Mouse (Mus musculus) Patski (cell line): ENCODE results near the gene Itpkc. TPM values are rescaled to one million over a fixed set of nuclear protein-coding genes. Genes with fewer than 3 reads are reported as not detected.

ENCODE experiments used
- ATAC-seq: fragments of 100-300 bp; one replicate; pipeline ENCODE4 v1.8.0; 2021
- CTCF ChIA-PET: fragments of 350-600 bp; sonication (Branson Sonifier 250); formaldehyde crosslinking; loops from one replicate; lab custom pipeline; 2022; ENCODE audit warnings: inconsistent platforms; lab: Charles Lee
- POLR2A ChIA-PET: fragments of 350-600 bp; sonication (Branson Sonifier 250); formaldehyde crosslinking; loops from one replicate; lab custom pipeline; 2022; ENCODE audit warnings: antibody characterized with exemption, inconsistent platforms; lab: Charles Lee
- DNase-seq: peaks from one replicate; pipeline ENCODE4 v3.0.0-alpha.2; 2011; ENCODE audit warnings: low read depth, low spot score
- H3K27me3 ChIP-seq: fragments of 371-371 bp; one replicate; pipeline ENCODE4 v1.5.1; 2021
- CTCF ChIP-seq: fragments of 100-300 bp; IDR thresholded peaks from one replicate; pipeline ENCODE4 v1.5.1; 2021
- in situ Hi-C: fragments of 300-500 bp; cut with MboI; formaldehyde crosslinking; loops from 3 replicates; pipeline ENCODE4 v1.11.1; 2018; ENCODE audit warnings: low pct_unique_long_range_greater_than_20kb, mixed read lengths
- polyA plus RNA-seq: library from polyadenylated mRNA; unstranded; gene quantifications from one replicate; pipeline ENCODE4 v1.2.3, GENCODE M21; 2021

The Itpkc gene
- polyA plus RNA-seq, 1 experiment from 2014 or later = 6.5 TPM

DNA sequence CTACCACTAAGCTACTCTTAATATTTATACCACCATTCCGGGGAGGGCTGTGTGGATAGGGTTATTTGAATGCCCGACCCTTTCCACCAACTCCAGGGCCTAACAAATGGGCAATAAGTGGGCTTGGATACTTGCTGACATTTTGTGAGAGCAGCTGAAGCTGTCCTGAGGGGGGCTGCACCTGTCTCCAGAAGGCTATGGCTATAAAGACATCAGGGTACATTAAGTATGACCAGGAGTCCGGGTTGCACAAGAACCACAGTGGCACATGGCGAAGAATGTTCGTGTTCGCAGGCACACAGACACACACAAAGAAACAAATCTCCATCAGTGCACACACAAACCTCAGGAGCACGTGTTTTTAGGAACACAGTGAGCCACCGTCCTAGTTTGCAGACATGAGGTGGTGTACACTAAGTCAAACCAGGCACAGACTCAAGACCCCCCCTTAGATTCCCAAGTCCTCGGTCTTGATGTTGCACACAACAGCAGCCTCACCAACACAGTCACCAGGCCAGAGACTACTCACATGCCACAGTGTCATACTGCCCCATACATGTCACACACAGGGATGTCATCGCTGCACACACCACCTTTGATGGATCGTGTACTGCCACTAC, 60.9 kb downstream of the Itpkc start:
- POLR2A ChIA-PET = interaction anchor here (1.3 to 1.7 kb wide), 2 partner anchors 12 to 58 kb away, joined by 5 to 6 read pairs; no protein-coding TSS in a partner anchor
- CTCF ChIA-PET = interaction anchor here (0.8 kb wide), 1 partner anchor 17 kb away, joined by 3 read pairs; no protein-coding TSS in a partner anchor
- no peak for TF ChIP-seq CTCF
- DNase-seq (no peak), ATAC-seq (no peak)
- no peaks in the 10 kb centered on the region for H3K27me3 ChIP-seq
- in situ Hi-C loops = no loop called here

DNA sequence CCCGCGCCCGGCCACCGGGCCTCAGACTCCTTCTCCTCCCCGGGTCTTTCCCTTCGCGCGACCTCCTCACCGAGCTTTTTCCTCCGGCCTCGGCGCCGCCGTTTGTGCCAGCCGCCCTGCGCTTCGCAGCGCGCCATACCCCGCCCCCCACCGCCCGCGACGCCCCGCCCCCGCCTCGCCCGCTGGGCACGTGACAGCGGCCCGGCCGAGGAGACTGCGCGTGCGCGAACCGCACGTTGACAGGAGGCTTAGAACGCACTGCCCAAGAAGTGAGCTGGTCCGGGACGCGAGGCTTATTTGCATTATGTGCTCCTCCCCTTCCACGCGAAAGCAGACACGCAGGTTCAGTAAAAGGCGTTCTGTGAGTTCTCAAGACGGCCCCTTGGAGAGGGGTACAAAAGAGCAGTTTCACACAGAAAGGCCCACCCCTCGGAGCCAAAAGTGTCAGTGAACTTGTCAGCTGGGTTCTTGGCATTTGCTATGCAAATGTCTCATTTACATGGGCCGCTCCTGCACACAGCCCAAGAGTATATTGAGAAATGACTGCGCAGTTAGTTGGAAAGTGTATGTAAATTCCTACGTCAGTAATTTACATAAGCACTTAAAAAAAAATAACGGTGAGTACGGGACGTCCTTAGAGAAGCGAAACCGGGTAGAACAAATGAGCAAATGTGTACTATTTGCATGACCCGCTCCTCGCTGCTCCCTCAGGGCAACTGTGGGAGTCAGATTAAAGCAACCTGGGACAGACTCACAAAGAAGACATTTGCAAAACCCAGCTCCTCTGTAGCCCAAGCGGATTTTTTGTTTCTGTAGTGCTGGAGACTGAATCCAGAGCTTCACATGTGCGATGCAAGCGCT, 61.6 kb downstream of the Itpkc start, which contains the start of gene Egln2:
Gene Egln2, minus strand, starts transcription at position 189 of the 861 bp plus-strand sequence.
- peak; percentile 71 for DNase-seq
- no peak for TF ChIP-seq CTCF
- no peaks in the 10 kb centered on the region for H3K27me3 ChIP-seq
- ChIA-PET POLR2A (interaction anchor here (1.3 to 1.7 kb wide), 2 partner anchors 13 to 58 kb away, joined by 5 to 6 read pairs; no protein-coding TSS in a partner anchor), CTCF (interaction anchor here (0.8 kb wide), 1 partner anchor 16 kb away, joined by 3 read pairs; no protein-coding TSS in a partner anchor)
- peak; percentile 65 for ATAC-seq
- in situ Hi-C loops = no loop called here

DNA sequence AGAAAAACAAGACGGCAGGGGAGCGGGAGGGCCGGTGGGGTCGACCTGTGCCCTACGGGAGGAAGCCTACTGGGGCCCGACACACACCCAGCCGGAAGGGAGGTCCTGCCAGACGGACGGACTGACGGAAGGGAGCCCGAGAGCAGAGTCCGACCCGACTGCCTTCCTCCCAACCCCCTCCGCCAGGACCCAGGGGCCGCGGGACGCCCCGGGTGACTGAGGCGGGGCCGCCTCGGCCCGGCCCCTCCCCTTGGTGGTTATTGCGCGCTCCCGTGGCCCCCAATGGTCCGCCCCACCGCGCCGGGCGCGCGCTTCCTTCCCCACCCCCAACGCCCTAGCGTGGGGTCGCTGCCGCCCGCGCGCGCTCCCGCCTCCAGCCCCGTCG, 62.2 kb downstream of the Itpkc start:
- ATAC-seq (peak; percentile 44), DNase-seq (no peak)
- ChIA-PET POLR2A (interaction anchor here (1.3 to 1.7 kb wide), 2 partner anchors 13 to 59 kb away, joined by 5 to 6 read pairs; no protein-coding TSS in a partner anchor), CTCF (no interaction called here)
- no peak for TF ChIP-seq CTCF
- in situ Hi-C loops = no loop called here
- no peaks in the 10 kb centered on the region for H3K27me3 ChIP-seq

DNA sequence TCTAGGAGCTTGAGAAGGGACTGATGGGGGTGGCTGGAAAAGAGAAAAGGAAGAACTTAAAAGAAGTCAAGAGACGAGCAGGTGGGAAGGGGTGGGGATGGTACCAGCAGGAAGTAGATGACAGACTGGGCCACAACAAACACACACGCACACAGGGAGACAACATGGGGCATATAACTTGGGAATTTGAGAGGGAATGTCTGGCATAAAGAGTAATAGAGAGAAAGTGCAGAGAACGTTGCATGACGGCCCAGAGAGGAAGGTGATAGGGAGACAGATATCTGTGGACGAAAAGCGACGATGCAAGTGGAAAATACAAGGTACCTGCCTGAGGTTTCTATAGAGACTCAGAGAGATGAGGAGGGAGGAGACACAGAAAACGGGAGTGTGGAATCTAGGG, 62.8 kb downstream of the Itpkc start:
- in situ Hi-C loops = no loop called here
- CTCF ChIA-PET = interaction anchor here (0.7 kb wide), 1 partner anchor 12 kb away, joined by 3 read pairs; no protein-coding TSS in a partner anchor

DNA sequence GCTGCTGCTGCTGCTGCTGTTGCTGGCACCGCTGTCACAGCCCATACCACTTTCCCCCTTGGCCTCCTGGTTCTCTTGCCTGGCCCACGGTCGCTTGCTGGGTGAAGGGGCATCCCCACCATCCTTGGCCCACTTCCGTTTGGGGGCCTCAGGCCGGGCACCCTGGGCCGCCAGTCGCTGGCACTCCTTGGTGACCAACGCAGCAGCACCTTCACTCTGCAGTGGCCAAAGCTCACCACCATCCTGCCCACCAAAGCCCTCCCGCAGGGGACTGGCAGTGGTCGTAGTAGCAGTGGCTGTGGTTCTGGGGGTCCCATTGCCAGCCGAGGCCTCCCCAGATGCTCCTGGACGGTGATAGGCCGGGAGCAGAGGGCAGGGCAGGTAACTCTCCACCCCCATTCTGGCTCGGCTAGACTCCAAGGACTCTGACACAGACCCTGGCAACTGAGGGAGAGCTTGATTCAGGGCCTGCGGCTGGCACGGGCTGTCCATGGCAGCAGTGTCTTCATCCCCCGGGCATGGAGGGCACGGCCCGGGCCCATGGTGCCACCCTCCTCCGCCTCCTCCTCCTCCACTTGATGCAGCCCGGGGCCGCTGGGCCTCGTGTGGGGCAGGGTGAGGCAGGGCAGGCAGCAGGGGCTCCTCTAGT, 63.3 kb downstream of the Itpkc start:
- TF ChIP-seq CTCF = no peak
- in situ Hi-C loops = no loop called here
- no peaks in the 10 kb centered on the region for H3K27me3 ChIP-seq
- no peak for DNase-seq
- no peak for ATAC-seq
- ChIA-PET POLR2A (no interaction called here), CTCF (interaction anchor here (0.7 kb wide), 1 partner anchor 13 kb away, joined by 3 read pairs; no protein-coding TSS in a partner anchor)

More for the DNA sequence above, 62.8 kb downstream of the Itpkc start:
- POLR2A ChIA-PET = no interaction called here
- no peak for TF ChIP-seq CTCF
- DNase-seq = no peak
- no peak for ATAC-seq
- H3K27me3 ChIP-seq = no peaks in the 10 kb centered on the region

DNA sequence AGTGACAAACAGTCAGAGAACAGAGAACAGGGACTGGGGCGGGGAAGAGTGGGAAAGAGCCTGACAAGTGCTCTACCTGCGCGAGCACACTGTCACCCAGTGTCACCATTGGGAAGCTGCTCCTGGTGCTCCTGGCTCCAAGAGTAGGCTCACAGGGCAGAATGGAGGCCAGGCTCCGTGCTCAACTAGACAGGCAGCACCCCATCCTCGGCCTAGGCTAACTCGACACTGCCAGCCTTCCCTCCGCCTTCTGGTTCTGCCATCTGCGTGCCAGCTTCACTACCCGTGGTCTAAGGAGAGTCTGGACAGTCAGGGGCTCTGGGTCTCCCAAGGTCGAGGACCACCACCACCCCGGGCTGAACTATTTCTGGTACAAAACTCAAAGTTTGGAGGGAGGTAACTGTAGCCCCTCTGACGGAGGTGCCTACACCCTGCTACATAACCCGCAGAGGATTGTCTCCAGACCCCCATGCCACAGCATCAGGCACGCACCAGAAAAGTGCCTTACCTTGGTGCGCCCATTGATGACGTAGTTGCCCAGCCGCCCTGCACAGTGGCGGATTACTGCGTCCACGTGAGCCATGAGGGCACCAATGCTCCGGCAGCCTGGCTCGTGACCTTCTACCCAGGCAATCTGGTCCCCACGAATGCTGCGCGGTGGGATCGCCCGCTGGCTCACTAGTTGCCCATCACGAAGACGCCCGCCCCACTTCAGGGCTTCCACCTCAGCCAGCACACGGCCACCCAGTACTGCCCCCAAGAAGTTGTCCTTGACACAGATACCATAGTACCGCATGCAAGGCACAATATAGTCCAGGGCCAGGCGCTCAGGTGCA, 64.1 kb downstream of the Itpkc start:
- CTCF ChIA-PET = no interaction called here
- no peak for TF ChIP-seq CTCF
- no peak for ATAC-seq
- no peaks in the 10 kb centered on the region for H3K27me3 ChIP-seq
- POLR2A ChIA-PET = no interaction called here
- in situ Hi-C loops = no loop called here
- no peak for DNase-seq

DNA sequence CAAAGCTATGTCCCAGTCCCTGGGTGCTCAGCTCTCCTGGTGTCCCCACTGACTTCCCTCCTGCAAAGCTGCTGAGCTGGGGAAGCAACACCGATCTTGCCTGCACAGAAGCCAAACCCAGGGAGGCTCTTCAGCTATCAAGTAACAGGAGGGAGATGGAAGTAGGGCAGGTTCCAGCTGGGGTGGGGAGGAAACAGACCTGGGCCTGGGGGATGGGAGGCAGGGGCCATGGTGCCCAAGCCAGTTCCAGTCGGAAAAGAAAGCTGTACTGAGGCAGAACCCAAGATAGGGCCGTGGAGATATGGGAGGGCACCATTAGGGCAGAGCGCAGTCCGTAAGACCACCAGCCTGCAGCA, 65.0 kb downstream of the Itpkc start:
- ChIA-PET CTCF (interaction anchor here (0.8 to 1.0 kb wide), 2 partner anchors 9 to 16 kb away, joined by 3 read pairs; no protein-coding TSS in a partner anchor), POLR2A (interaction anchor here (1.1 kb wide), 1 partner anchor 65 kb away, joined by 4 read pairs; the partner anchor contains the start of gene Itpkc)
- DNase-seq = no peak
- H3K27me3 ChIP-seq = no peaks in the 10 kb centered on the region
- in situ Hi-C loops = no loop called here
- no peak for ATAC-seq
- no peak for TF ChIP-seq CTCF

DNA sequence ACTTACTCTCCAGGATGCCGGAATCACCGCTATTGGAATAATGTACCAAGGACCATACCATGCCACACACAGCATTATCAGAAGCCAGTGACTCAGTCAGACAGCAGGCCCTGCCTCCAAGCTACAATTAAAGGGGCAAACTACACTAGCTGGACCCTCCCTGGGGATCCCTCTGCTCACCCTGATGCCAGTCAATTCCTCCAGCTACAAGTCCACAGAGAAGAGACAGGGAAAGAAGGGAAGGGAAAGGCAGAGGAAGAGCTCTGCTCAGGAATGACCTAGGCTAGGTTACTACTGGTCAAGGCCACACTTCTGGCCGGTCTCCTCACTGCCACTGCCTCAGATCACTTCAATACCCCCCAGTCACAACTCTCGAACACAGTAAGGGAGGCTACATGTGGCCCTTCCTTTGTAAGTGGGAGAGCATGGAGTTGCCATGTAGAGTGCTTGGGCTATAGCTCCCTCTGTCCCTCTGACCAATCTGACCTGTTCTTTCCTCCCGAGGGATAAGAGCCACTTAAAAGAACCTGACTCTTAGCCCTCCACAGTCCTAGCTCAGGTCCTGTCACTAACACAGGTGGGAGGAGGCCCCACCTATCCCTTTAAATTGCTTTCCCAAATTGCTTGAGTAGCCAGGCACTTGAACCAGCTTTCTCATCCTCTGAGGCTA, 65.5 kb downstream of the Itpkc start:
- DNase-seq (no peak), ATAC-seq (no peak)
- POLR2A ChIA-PET = interaction anchor here (1.1 kb wide), 1 partner anchor 65 kb away, joined by 4 read pairs; the partner anchor contains the start of gene Itpkc
- H3K27me3 ChIP-seq = no peaks in the 10 kb centered on the region
- no peak for TF ChIP-seq CTCF
- CTCF ChIA-PET = interaction anchor here (0.6 to 1.2 kb wide), 5 partner anchors 10 to 30 kb away, joined by 3 read pairs; no protein-coding TSS in a partner anchor
- in situ Hi-C loops = no loop called here

DNA sequence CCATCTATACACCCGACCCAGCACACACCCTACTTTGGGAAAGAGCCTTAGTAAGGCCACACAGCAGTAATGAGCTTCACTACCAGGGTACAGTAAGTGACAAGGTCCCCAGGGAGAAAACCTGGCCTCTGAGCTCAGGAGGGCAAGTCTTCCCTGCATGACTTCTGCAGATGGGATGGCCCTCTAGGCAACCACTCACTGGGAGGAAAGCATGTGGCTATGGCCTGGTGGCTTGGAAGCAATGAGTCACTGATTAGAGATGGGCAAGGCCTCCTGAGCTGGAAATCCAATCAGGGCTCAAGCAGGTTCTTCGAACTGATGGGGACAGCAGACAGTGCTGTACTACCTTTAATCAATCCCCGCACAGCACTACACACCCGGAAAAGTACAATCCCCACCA, 66.7 kb downstream of the Itpkc start:
- in situ Hi-C loops = no loop called here
- ChIA-PET CTCF (interaction anchor here (1.2 to 2.4 kb wide), 2 partner anchors 17 to 29 kb away, joined by 3 to 11 read pairs; partner anchors contain the start of gene Rab4b), POLR2A (no interaction called here)
- DNase-seq = no peak
- H3K27me3 ChIP-seq = no peaks in the 10 kb centered on the region
- TF ChIP-seq CTCF = no peak
- ATAC-seq = peak; percentile 66
